Mouse (Mus musculus) kidney, embryonic 15.5 days (tissue): Measurements from ENCODE around the gene Il4i1. TPM values are rescaled to one million over a fixed set of nuclear protein-coding genes. Genes with fewer than 3 reads are reported as not detected.
A peak's percentile ranks its signal among the peaks of the same experiment; 100 is the strongest.

Experiments
- ATAC-seq: fragments of 200-750 bp; cut with Nextera tagmentation; replicated peaks from 2 replicates; pipeline ENCODE4 v1.8.0; 2017; ENCODE audit warnings: moderate TSS enrichment; ENCODE audit not compliant: low FRiP score
- H3K27ac ChIP-seq: fragments of 300-500 bp; sonication (generic); 2 replicates; pipeline ENCODE4 v1.5.1; 2015; ENCODE audit warnings: mild to moderate bottlenecking, inconsistent platforms
- H3K27me3 ChIP-seq: fragments of 300-500 bp; sonication (generic); 2 replicates; pipeline ENCODE4 v1.6.1; 2015; ENCODE audit warnings: inconsistent platforms
- H3K36me3 ChIP-seq: fragments of 300-500 bp; sonication (generic); 2 replicates; pipeline ENCODE4 v1.6.1; 2015; ENCODE audit warnings: inconsistent platforms
- H3K4me1 ChIP-seq: fragments of 300-500 bp; sonication (generic); 2 replicates; pipeline ENCODE4 v1.6.1; 2015; ENCODE audit warnings: inconsistent platforms
- H3K4me2 ChIP-seq: fragments of 300-500 bp; sonication (generic); 2 replicates; pipeline ENCODE4 v1.6.1; 2015; ENCODE audit warnings: moderate library complexity, mild to moderate bottlenecking, inconsistent platforms
- H3K4me3 ChIP-seq: fragments of 300-500 bp; sonication (generic); replicated peaks from 2 replicates; pipeline ENCODE4 v1.5.1; 2015; ENCODE audit warnings: mild to moderate bottlenecking, inconsistent platforms
- H3K9ac ChIP-seq: fragments of 300-500 bp; sonication (generic); 2 replicates; pipeline ENCODE4 v1.6.1; 2015; ENCODE audit warnings: mild to moderate bottlenecking, inconsistent platforms
- H3K9me3 ChIP-seq: fragments of 300-500 bp; sonication (generic); replicated peaks from 2 replicates; pipeline ENCODE4 v1.6.1; 2016; ENCODE audit warnings: inconsistent platforms
- WGBS: fragments of 180-500 bp; shearing (Covaris S2); methylation state at CpG from one replicate; pipeline ENCODE4 v1.1.7; 2015; ENCODE audit warnings: mixed read lengths; 5-methylcytosine and 5-hydroxymethylcytosine counted together
- polyA plus RNA-seq: library from polyadenylated mRNA; unstranded; fragments of >200 nt; fragmentation: Nextera tagmentation; extraction: Ambion mirVana; gene quantifications from 2 replicates; pipeline ENCODE4 v1.2.1, GENCODE M21; 2015

Gene Il4i1
- polyA plus RNA-seq, 1 experiment from 2014 or later = 1.7 TPM

- Histone ChIP-seq H3K27ac (peak overlapping the region; percentile 75), H3K4me2 (0 out of 2 replicates have a peak overlapping the region, but pooled peaks have one; percentile 12), H3K4me1 (peaks cover 51% of the 10 kb centered on the region), H3K9me3 (no peaks in the 10 kb centered on the region), H3K36me3 (peaks cover 61% of the 10 kb centered on the region), H3K4me3 (peak overlapping the region; percentile 13; the same call in 1 of the 2 replicates), H3K9ac (no peak overlapping the region), H3K27me3 (no peaks in the 10 kb centered on the region)
- peak; percentile 20; the same call in 1 of the 2 replicates for ATAC-seq
- 55% methylated on average over 22 of the region's 22 CpGs for WGBS
Measured at GRCm38 (mm10) chr7:44860576-44861428, 44.6 kb downstream of the Il4i1 start.

- no peak overlapping the region for H3K9ac ChIP-seq
- no peak overlapping the region for H3K4me2 ChIP-seq
- peak overlapping the region; percentile 75 for H3K27ac ChIP-seq
- peaks cover 66% of the 10 kb centered on the region for H3K36me3 ChIP-seq
- H3K4me3 ChIP-seq = no peak overlapping the region
- no peak for ATAC-seq
- WGBS = 78% methylated on average over 14 of the region's 14 CpGs
- H3K27me3 ChIP-seq = no peaks in the 10 kb centered on the region
- no peaks in the 10 kb centered on the region for H3K9me3 ChIP-seq
- peaks cover 51% of the 10 kb centered on the region for H3K4me1 ChIP-seq
Measured at GRCm38 (mm10) chr7:44861429-44861816, 45.2 kb downstream of the Il4i1 start.

- Histone ChIP-seq H3K9ac (no peak overlapping the region), H3K27me3 (no peaks in the 10 kb centered on the region), H3K27ac (no peak overlapping the region), H3K4me2 (no peak overlapping the region), H3K4me1 (peaks cover 57% of the 10 kb centered on the region), H3K36me3 (peaks cover 69% of the 10 kb centered on the region), H3K4me3 (no peak overlapping the region), H3K9me3 (no peaks in the 10 kb centered on the region)
- no peak for ATAC-seq
- 78% methylated on average over 8 of the region's 8 CpGs for WGBS
Measured at GRCm38 (mm10) chr7:44862434-44862833, 46.2 kb downstream of the Il4i1 start.

- Histone ChIP-seq H3K36me3 (peaks cover 69% of the 10 kb centered on the region), H3K9me3 (no peaks in the 10 kb centered on the region), H3K27ac (no peak overlapping the region), H3K4me3 (no peak overlapping the region), H3K4me2 (no peak overlapping the region), H3K9ac (no peak overlapping the region), H3K4me1 (peaks cover 57% of the 10 kb centered on the region), H3K27me3 (no peaks in the 10 kb centered on the region)
- 90% methylated on average over 14 of the region's 14 CpGs for WGBS
- ATAC-seq = no peak
Measured at GRCm38 (mm10) chr7:44863210-44863609, 47.0 kb downstream of the Il4i1 start.

GRCm38 (mm10) chr7:44863982-44864494 lies 47.9 kb downstream of the Il4i1 start:
- Histone ChIP-seq H3K4me2 (no peak overlapping the region), H3K9me3 (no peaks in the 10 kb centered on the region), H3K36me3 (peaks cover 67% of the 10 kb centered on the region), H3K9ac (0 out of 2 replicates have a peak overlapping the region, but pooled peaks have one; percentile 2), H3K27ac (no peak overlapping the region), H3K27me3 (no peaks in the 10 kb centered on the region), H3K4me1 (peaks cover 55% of the 10 kb centered on the region), H3K4me3 (no peak overlapping the region)
- WGBS = 90% methylated on average over 11 of the region's 11 CpGs
- ATAC-seq = no peak

- 0 out of 2 replicates have a peak overlapping the region, but pooled peaks have one; percentile 7 for H3K4me3 ChIP-seq
- H3K9ac ChIP-seq = 0 out of 2 replicates have a peak overlapping the region, but pooled peaks have one; percentile 2
- H3K27me3 ChIP-seq = no peaks in the 10 kb centered on the region
- peaks cover 59% of the 10 kb centered on the region for H3K36me3 ChIP-seq
- H3K4me1 ChIP-seq = peaks cover 55% of the 10 kb centered on the region
- H3K9me3 ChIP-seq = no peaks in the 10 kb centered on the region
- ATAC-seq = no peak
- H3K4me2 ChIP-seq = 0 out of 2 replicates have a peak overlapping the region, but pooled peaks have one; percentile 3
- 0 out of 2 replicates have a peak overlapping the region, but pooled peaks have one; percentile 100 for H3K27ac ChIP-seq
- 81% methylated on average over 24 of the region's 24 CpGs for WGBS
Measured at GRCm38 (mm10) chr7:44864595-44865542, 48.7 kb downstream of the Il4i1 start.

GRCm38 (mm10) chr7:44866276-44867009 lies 50.3 kb downstream of the Il4i1 start:
- peaks cover 53% of the 10 kb centered on the region for H3K4me1 ChIP-seq

GRCm38 (mm10) chr7:44867010-44867702 lies 51.0 kb downstream of the Il4i1 start:
- 30% methylated on average over 19 of the region's 19 CpGs for WGBS
- H3K4me1 ChIP-seq = peaks cover 50% of the 10 kb centered on the region
- peak overlapping the region; percentile 95 for H3K4me3 ChIP-seq
- no peak for ATAC-seq
- no peaks in the 10 kb centered on the region for H3K27me3 ChIP-seq
- peak overlapping the region; percentile 99 for H3K9ac ChIP-seq
- peak overlapping the region; percentile 100 for H3K27ac ChIP-seq
- peaks cover 45% of the 10 kb centered on the region for H3K36me3 ChIP-seq
- no peaks in the 10 kb centered on the region for H3K9me3 ChIP-seq
- peak overlapping the region; percentile 76 for H3K4me2 ChIP-seq

More at GRCm38 (mm10) chr7:44866276-44867009, 50.3 kb downstream of the Il4i1 start:
- Histone ChIP-seq H3K4me2 (peak overlapping the region; percentile 76), H3K27me3 (no peaks in the 10 kb centered on the region), H3K27ac (peak overlapping the region; percentile 100), H3K9me3 (no peaks in the 10 kb centered on the region), H3K9ac (peak overlapping the region; percentile 99; the same call in 1 of the 2 replicates), H3K36me3 (peaks cover 52% of the 10 kb centered on the region), H3K4me3 (peak overlapping the region; percentile 95)
- 26% methylated on average over 15 of the region's 15 CpGs for WGBS
- no peak for ATAC-seq

- H3K4me3 ChIP-seq = peak overlapping the region; percentile 95
- WGBS = 23% methylated on average over 9 of the region's 9 CpGs
- no peaks in the 10 kb centered on the region for H3K9me3 ChIP-seq
- H3K36me3 ChIP-seq = peaks cover 39% of the 10 kb centered on the region
- H3K4me2 ChIP-seq = peak overlapping the region; percentile 76
- H3K27me3 ChIP-seq = no peaks in the 10 kb centered on the region
- H3K4me1 ChIP-seq = peaks cover 53% of the 10 kb centered on the region
- ATAC-seq = no peak
- peak overlapping the region; percentile 99 for H3K9ac ChIP-seq
- H3K27ac ChIP-seq = peak overlapping the region; percentile 100
Measured at GRCm38 (mm10) chr7:44867802-44868201, 51.6 kb downstream of the Il4i1 start.

GRCm38 (mm10) chr7:44868465-44868864 lies 52.3 kb downstream of the Il4i1 start:
- WGBS = 6% methylated on average over 16 of the region's 16 CpGs
- Histone ChIP-seq H3K36me3 (peaks cover 32% of the 10 kb centered on the region), H3K4me2 (peak overlapping the region; percentile 76), H3K9me3 (no peaks in the 10 kb centered on the region), H3K4me1 (peaks cover 59% of the 10 kb centered on the region), H3K4me3 (peak overlapping the region; percentile 95), H3K9ac (peak overlapping the region; percentile 99), H3K27ac (peak overlapping the region; percentile 100), H3K27me3 (no peaks in the 10 kb centered on the region)
- no peak for ATAC-seq
